Mouse (Mus musculus): ENCODE data around the gene Cyp46a1. TPM values are rescaled to one million over a fixed set of nuclear protein-coding genes. Genes with fewer than 3 reads are reported as not detected.

The Cyp46a1 gene
- total RNA-seq (2014; rRNA removed) (30.4 and 34.9 TPM in 2 replicates), polyA plus RNA-seq (2015; fragmentation: Nextera tagmentation; extraction: Ambion mirVana) (41.8 and 49.6 TPM in 2 replicates)

GRCm38 (mm10) chr12:108333895-108334445, at the start of gene Cyp46a1:
Gene Cyp46a1, plus strand, starts transcription at chr12:108334381.
- Histone ChIP-seq H3K27me3 (ENCODE audit: insufficient read depth, low read length) (no peaks in the 10 kb centered on the region), H3K4me1 (ENCODE audit: insufficient read depth) (peaks cover 9% of the 10 kb centered on the region), H3K27ac (ENCODE audit: low read depth, low read length) (peak within 1 kb of the TSS; percentile 87), H3K9me3 (ENCODE audit: low read length) (no peaks in the 10 kb centered on the region), H3K4me3 (ENCODE audit: low read depth, low read length) (peak within 1 kb of the TSS; percentile 67), H3K4me2 (ENCODE audit: low read depth) (peak within 1 kb of the TSS; percentile 98), H3K9ac (peak within 1 kb of the TSS; percentile 63), H3K36me3 (ENCODE audit: insufficient read depth) (no peaks in the 10 kb centered on the region)
- 4% methylated on average over 55 of the region's 56 CpGs for WGBS
- DNase-seq = peak; percentile 99
- peak; percentile 31; the same call in 1 of the 2 replicates for TF ChIP-seq CTCF (IDR thresholded peaks at IDR 0.05; ENCODE audit: low read depth)
- ATAC-seq = peak; percentile 93

- peak; percentile 45; the same call in 1 of the 2 replicates for ATAC-seq
- WGBS = 37% methylated on average over 14 of the region's 14 CpGs
- H3K4me3 ChIP-seq (ENCODE audit: low read depth, low read length) = no peak overlapping the region
- H3K4me1 ChIP-seq (ENCODE audit: insufficient read depth) = no peaks in the 10 kb centered on the region
- H3K27me3 ChIP-seq (ENCODE audit: insufficient read depth, low read length) = no peaks in the 10 kb centered on the region
- H3K27ac ChIP-seq (ENCODE audit: low read depth, low read length) = no peak overlapping the region
- H3K9me3 ChIP-seq (ENCODE audit: low read length) = no peaks in the 10 kb centered on the region
- H3K4me2 ChIP-seq (ENCODE audit: low read depth) = no peak overlapping the region
- H3K9ac ChIP-seq = no peak overlapping the region
- no peak for TF ChIP-seq CTCF (IDR thresholded peaks at IDR 0.05; ENCODE audit: low read depth)
- no peak for DNase-seq
- H3K36me3 ChIP-seq (ENCODE audit: insufficient read depth) = no peaks in the 10 kb centered on the region
Observed at GRCm38 (mm10) chr12:108284455-108285224, 49.5 kb upstream of the Cyp46a1 start.

- Histone ChIP-seq H3K4me2 (ENCODE audit: low read depth) (no peak overlapping the region), H3K36me3 (ENCODE audit: insufficient read depth) (no peaks in the 10 kb centered on the region), H3K4me1 (ENCODE audit: insufficient read depth) (no peaks in the 10 kb centered on the region), H3K9me3 (ENCODE audit: low read length) (no peaks in the 10 kb centered on the region), H3K9ac (no peak overlapping the region), H3K27ac (ENCODE audit: low read depth, low read length) (no peak overlapping the region), H3K27me3 (ENCODE audit: insufficient read depth, low read length) (no peaks in the 10 kb centered on the region), H3K4me3 (ENCODE audit: low read depth, low read length) (no peak overlapping the region)
- DNase-seq (no peak), ATAC-seq (no peak)
- WGBS = 29% methylated on average over 11 of the region's 11 CpGs
- TF ChIP-seq CTCF (IDR thresholded peaks at IDR 0.05; ENCODE audit: low read depth) = no peak
Observed at GRCm38 (mm10) chr12:108285225-108286011, 48.8 kb upstream of the Cyp46a1 start.

- WGBS = 78% methylated on average over 4 of the region's 4 CpGs
- no peaks in the 10 kb centered on the region for H3K27me3 ChIP-seq (ENCODE audit: insufficient read depth, low read length)
- H3K36me3 ChIP-seq (ENCODE audit: insufficient read depth) = no peaks in the 10 kb centered on the region
- H3K4me1 ChIP-seq (ENCODE audit: insufficient read depth) = no peaks in the 10 kb centered on the region
- H3K27ac ChIP-seq (ENCODE audit: low read depth, low read length) = no peak overlapping the region
- H3K4me2 ChIP-seq (ENCODE audit: low read depth) = no peak overlapping the region
- DNase-seq (no peak), ATAC-seq (no peak)
- H3K9ac ChIP-seq = no peak overlapping the region
- TF ChIP-seq CTCF (IDR thresholded peaks at IDR 0.05; ENCODE audit: low read depth) = no peak
- H3K9me3 ChIP-seq (ENCODE audit: low read length) = no peaks in the 10 kb centered on the region
- no peak overlapping the region for H3K4me3 ChIP-seq (ENCODE audit: low read depth, low read length)
Observed at GRCm38 (mm10) chr12:108286381-108286780, 47.8 kb upstream of the Cyp46a1 start.

GRCm38 (mm10) chr12:108287011-108287410, 47.2 kb upstream of the Cyp46a1 start:
- WGBS = 95% methylated on average over 8 of the region's 8 CpGs
- no peaks in the 10 kb centered on the region for H3K36me3 ChIP-seq (ENCODE audit: insufficient read depth)

GRCm38 (mm10) chr12:108288127-108288880, 45.9 kb upstream of the Cyp46a1 start:
- no peak for DNase-seq
- Histone ChIP-seq H3K36me3 (ENCODE audit: insufficient read depth) (no peaks in the 10 kb centered on the region), H3K4me2 (ENCODE audit: low read depth) (no peak overlapping the region), H3K4me1 (ENCODE audit: insufficient read depth) (no peaks in the 10 kb centered on the region), H3K27me3 (ENCODE audit: insufficient read depth, low read length) (no peaks in the 10 kb centered on the region), H3K9me3 (ENCODE audit: low read length) (no peaks in the 10 kb centered on the region), H3K4me3 (ENCODE audit: low read depth, low read length) (no peak overlapping the region), H3K9ac (no peak overlapping the region), H3K27ac (ENCODE audit: low read depth, low read length) (no peak overlapping the region)
- no peak for ATAC-seq
- no peak for TF ChIP-seq CTCF (IDR thresholded peaks at IDR 0.05; ENCODE audit: low read depth)
- WGBS = 52% methylated on average over 19 of the region's 19 CpGs

More at GRCm38 (mm10) chr12:108287011-108287410, 47.2 kb upstream of the Cyp46a1 start:
- no peak for TF ChIP-seq CTCF (IDR thresholded peaks at IDR 0.05; ENCODE audit: low read depth)
- no peak overlapping the region for H3K9ac ChIP-seq
- ATAC-seq (no peak), DNase-seq (no peak)
- no peak overlapping the region for H3K27ac ChIP-seq (ENCODE audit: low read depth, low read length)
- no peaks in the 10 kb centered on the region for H3K9me3 ChIP-seq (ENCODE audit: low read length)
- no peak overlapping the region for H3K4me3 ChIP-seq (ENCODE audit: low read depth, low read length)
- no peaks in the 10 kb centered on the region for H3K4me1 ChIP-seq (ENCODE audit: insufficient read depth)
- no peaks in the 10 kb centered on the region for H3K27me3 ChIP-seq (ENCODE audit: insufficient read depth, low read length)
- H3K4me2 ChIP-seq (ENCODE audit: low read depth) = no peak overlapping the region
